Comparison of ENCODE assay signal across 8 mouse cellular contexts in genomic region chr1:58587491-58587890, GRCm38 (mm10). TPM values are rescaled to one million over a fixed set of nuclear protein-coding genes. Genes with fewer than 3 reads are reported as not detected.
DNase-seq lines count a peak whose midpoint lies in the region; ATAC-seq and TF ChIP-seq lines count a peak whose summit lies in the region.

No protein-coding gene starts in this region.

- H3K9ac ChIP-seq in heart, adult 2 months (ENCODE audit: low read depth, low read length) = no peak overlapping the region
- no peak overlapping the region for H3K9ac ChIP-seq in limb, embryonic 14.5 days (ENCODE audit: low read depth, low read length, severe bottlenecking)
- no peak overlapping the region for H3K9ac ChIP-seq in stomach, postnatal 0 days (ENCODE audit: low read length)

- H3K4me2 ChIP-seq in limb, embryonic 14.5 days (replicated peaks; ENCODE audit: low read depth, low read length, severe bottlenecking) = peak overlapping the region; percentile 50; the same call in 1 of the 2 replicates
- peak overlapping the region; percentile 70; the same call in 1 of the 2 replicates for H3K4me2 ChIP-seq in stomach, postnatal 0 days (replicated peaks; ENCODE audit: low read depth)

- H3K79me2 ChIP-seq in heart, adult 2 months (replicated peaks; ENCODE audit: control insufficient read depth, insufficient read depth, low read length) = peaks cover 2% of the 10 kb centered on the region

- no peaks in the 10 kb centered on the region for H3K9me3 ChIP-seq in megakaryocyte, embryonic 14.5 days
- no peaks in the 10 kb centered on the region for H3K9me3 ChIP-seq in limb, embryonic 14.5 days (ENCODE audit: control insufficient read depth, low read length)
- no peaks in the 10 kb centered on the region for H3K9me3 ChIP-seq in stomach, postnatal 0 days (ENCODE audit: control insufficient read depth, low read length)

- H3K27ac ChIP-seq in heart, adult 2 months = no peak overlapping the region
- H3K27ac ChIP-seq in limb, embryonic 14.5 days (replicated peaks; ENCODE audit: low read depth, low read length) = no peak overlapping the region
- no peak overlapping the region for H3K27ac ChIP-seq in stomach, postnatal 0 days (replicated peaks)

- intact Hi-C loops in heart, adult 2 months (cut with DNase I) = loop anchor here (2.0 to 5.0 kb wide), 3 partner anchors 65 to 125 kb away; partner anchors contain the start of genes Cflar and Orc2
- intact Hi-C loops in heart, postnatal 14 days (cut with DNase I) = no loop called here
- intact Hi-C loops in left cerebral cortex, postnatal 25 days (cut with DNase I) = no loop called here

- TF ChIP-seq POLR2A in heart, adult 2 months (IDR thresholded peaks at IDR 0.05; ENCODE audit: insufficient read depth, low read depth, low read length) = no peak
- TF ChIP-seq POLR2A in limb, embryonic 14.5 days (IDR thresholded peaks at IDR 0.05; ENCODE audit: borderline replicate concordance, extremely low read depth, insufficient read depth, insufficient read length) = no peak

- H3K36me3 ChIP-seq in heart, adult 2 months (ENCODE audit: control insufficient read depth, insufficient read depth, low read length) = peaks cover 4% of the 10 kb centered on the region; the same call in 1 of the 2 replicates
- H3K36me3 ChIP-seq in megakaryocyte, embryonic 14.5 days (replicated peaks; ENCODE audit: low read length) = peaks cover 19% of the 10 kb centered on the region
- H3K36me3 ChIP-seq in limb, embryonic 14.5 days (ENCODE audit: control insufficient read depth, insufficient read depth, low read length) = peaks cover 9% of the 10 kb centered on the region; the same call in 1 of the 2 replicates
- no peaks in the 10 kb centered on the region for H3K36me3 ChIP-seq in stomach, postnatal 0 days (ENCODE audit: control insufficient read depth, insufficient read depth, low read length)

- WGBS in heart, adult 2 months = 54% methylated on average over 1 of the region's 1 CpGs
- 82% methylated on average over 1 of the region's 1 CpGs for WGBS in limb, embryonic 14.5 days
- WGBS in stomach, postnatal 0 days = 85% methylated on average over 1 of the region's 1 CpGs

- H3K27me3 ChIP-seq in heart, adult 2 months (ENCODE audit: control insufficient read depth, insufficient read depth, low read length) = no peaks in the 10 kb centered on the region
- H3K27me3 ChIP-seq in megakaryocyte, embryonic 14.5 days (replicated peaks) = no peaks in the 10 kb centered on the region
- H3K27me3 ChIP-seq in limb, embryonic 14.5 days (ENCODE audit: control insufficient read depth, insufficient read depth, low read length) = no peaks in the 10 kb centered on the region
- no peaks in the 10 kb centered on the region for H3K27me3 ChIP-seq in stomach, postnatal 0 days (ENCODE audit: control insufficient read depth, insufficient read depth, low read length)

- no peak for ATAC-seq in megakaryocyte, adult 5-6 weeks (ENCODE audit: poor library complexity, severe bottlenecking)
- no peak for ATAC-seq in limb, embryonic 14.5 days (ENCODE audit: low FRiP score, low read depth)
- ATAC-seq in stomach, postnatal 0 days (ENCODE audit: low FRiP score, low TSS enrichment) = no peak

- H3K4me3 ChIP-seq in heart, adult 2 months = peak overlapping the region; percentile 96; the same call in 1 of the 2 replicates
- H3K4me3 ChIP-seq in megakaryocyte, embryonic 14.5 days (replicated peaks) = peak overlapping the region; percentile 99
- peak overlapping the region; percentile 78; the same call in 1 of the 2 replicates for H3K4me3 ChIP-seq in limb, embryonic 14.5 days (replicated peaks; ENCODE audit: low read length)
- no peak overlapping the region for H3K4me3 ChIP-seq in stomach, postnatal 0 days (ENCODE audit: low read depth, low read length)

- no peak for DNase-seq in heart, adult 2 months
- DNase-seq in heart, postnatal 14 days = no peak
- no peak for DNase-seq in limb, embryonic 14.5 days (ENCODE audit: low spot score)
- no peak for DNase-seq in stomach, postnatal 0 days (ENCODE audit: low spot score)
- DNase-seq in cerebellum, postnatal 25 days = no peak
- no peak for DNase-seq in left cerebral cortex, postnatal 25 days (ENCODE audit: low spot score in 2 of 2)

- no peak for TF ChIP-seq EP300 in heart, adult 2 months (IDR thresholded peaks at IDR 0.05; ENCODE audit: insufficient read depth, low read depth, low read length)
- TF ChIP-seq EP300 in stomach, postnatal 0 days (optimal IDR thresholded peaks at IDR 0.05) = no peak

- no peak for TF ChIP-seq CTCF in heart, adult 2 months (IDR thresholded peaks at IDR 0.05)
- no peak for TF ChIP-seq CTCF in stomach, postnatal 0 days (IDR thresholded peaks at IDR 0.05; ENCODE audit: low read depth)

- H3K4me1 ChIP-seq in heart, adult 2 months (ENCODE audit: control insufficient read depth, insufficient read depth, low read length) = peaks cover 1% of the 10 kb centered on the region; the same call in 1 of the 2 replicates
- H3K4me1 ChIP-seq in megakaryocyte, embryonic 14.5 days = peaks cover 25% of the 10 kb centered on the region
- H3K4me1 ChIP-seq in limb, embryonic 14.5 days (ENCODE audit: control insufficient read depth, insufficient read depth, low read length) = peaks cover 13% of the 10 kb centered on the region
- no peaks in the 10 kb centered on the region for H3K4me1 ChIP-seq in stomach, postnatal 0 days (replicated peaks; ENCODE audit: control insufficient read depth, insufficient read depth)

RNA-seq across cellular contexts. Expression of gene Ndufb3, which starts 1.3 kb away (rescaled TPM):
- total RNA-seq in heart, adult 2 months (2021) = 100 to 1,000 TPM; 278 to 322 TPM
- polyA plus RNA-seq in heart, adult 2 months (2012; rRNA removed) = 201 and 372 TPM in 2 replicates
- 100 to 1,000 TPM; 239 to 247 TPM for total RNA-seq in heart, postnatal 14 days (2021)
- 7.0 TPM in 1 of 2 replicates, not detected in the other for polyA plus RNA-seq in megakaryocyte, embryonic 14.5 days (2012; ENCODE audit: insufficient read depth, low replicate concordance)
- total RNA-seq in megakaryocyte, adult 5-6 weeks (2015) = 147 and 149 TPM in 2 replicates
- total RNA-seq in megakaryocyte, adult 5-6 weeks (2017) = 84.0 and 115 TPM in 2 replicates
- polyA plus RNA-seq in limb, embryonic 14.5 days (2012; rRNA removed) = 97.4 and 136 TPM in 2 replicates
- 149 and 164 TPM in 2 replicates for polyA plus RNA-seq in limb, embryonic 14.5 days (2014; fragmentation: Nextera tagmentation; extraction: Ambion mirVana)
- polyA plus RNA-seq in stomach, postnatal 0 days (2015; fragmentation: Nextera tagmentation; extraction: Ambion mirVana) = 199 and 217 TPM in 2 replicates
- 100 to 1,000 TPM; 111 to 112 TPM for total RNA-seq in left cerebral cortex, postnatal 25 days (2021)

RNA-seq across cellular contexts. Expression of gene Fam126b, which starts 1.4 kb away (rescaled TPM):
- 10 to 100 TPM; 15.5 to 16.8 TPM for total RNA-seq in heart, adult 2 months (2021)
- polyA plus RNA-seq in heart, adult 2 months (2012; rRNA removed) = 1.4 and 3.1 TPM in 2 replicates
- 10 to 100 TPM in 1 of 2 experiments, 1 to 10 TPM in 1; 10.0 to 10.4 TPM for total RNA-seq in heart, postnatal 14 days (2021)
- polyA plus RNA-seq in megakaryocyte, embryonic 14.5 days (2012; ENCODE audit: insufficient read depth, low replicate concordance) = 1.7 TPM in 1 of 2 replicates, not detected in the other
- 12.5 and 13.0 TPM in 2 replicates for total RNA-seq in megakaryocyte, adult 5-6 weeks (2015)
- total RNA-seq in megakaryocyte, adult 5-6 weeks (2017) = 14.6 and 23.1 TPM in 2 replicates
- polyA plus RNA-seq in limb, embryonic 14.5 days (2012; rRNA removed) = 3.1 and 3.2 TPM in 2 replicates
- 7.2 and 8.9 TPM in 2 replicates for polyA plus RNA-seq in limb, embryonic 14.5 days (2014; fragmentation: Nextera tagmentation; extraction: Ambion mirVana)
- 4.4 and 5.4 TPM in 2 replicates for polyA plus RNA-seq in stomach, postnatal 0 days (2015; fragmentation: Nextera tagmentation; extraction: Ambion mirVana)
- 100 to 1,000 TPM; 137 to 145 TPM for total RNA-seq in left cerebral cortex, postnatal 25 days (2021)

Comparison
In these comparisons a context has a peak if more than half of its experiments do, and no peak if none do; other contexts are left out.
1. RNA of gene Fam126b, which starts 1.4 kb away (total RNA-seq): 137 to 145 TPM in left cerebral cortex, postnatal 25 days; 15.5 to 16.8 TPM in heart, adult 2 months, 12.5 to 23.1 TPM in megakaryocyte, adult 5-6 weeks and 10.0 to 10.4 TPM in heart, postnatal 14 days; every median in the first group is over 4 times any median in the second.